Mouse (Mus musculus): ENCODE measurements around the gene Agrp.
A peak's percentile ranks its signal among the peaks of the same experiment; 100 is the strongest.

Gene Agrp

GRCm38 (mm10) chr8:105549506-105549905 is 87.7 kb downstream of the Agrp start:
- DNase-seq (ENCODE audit: low spot score), result no peak

DNA sequence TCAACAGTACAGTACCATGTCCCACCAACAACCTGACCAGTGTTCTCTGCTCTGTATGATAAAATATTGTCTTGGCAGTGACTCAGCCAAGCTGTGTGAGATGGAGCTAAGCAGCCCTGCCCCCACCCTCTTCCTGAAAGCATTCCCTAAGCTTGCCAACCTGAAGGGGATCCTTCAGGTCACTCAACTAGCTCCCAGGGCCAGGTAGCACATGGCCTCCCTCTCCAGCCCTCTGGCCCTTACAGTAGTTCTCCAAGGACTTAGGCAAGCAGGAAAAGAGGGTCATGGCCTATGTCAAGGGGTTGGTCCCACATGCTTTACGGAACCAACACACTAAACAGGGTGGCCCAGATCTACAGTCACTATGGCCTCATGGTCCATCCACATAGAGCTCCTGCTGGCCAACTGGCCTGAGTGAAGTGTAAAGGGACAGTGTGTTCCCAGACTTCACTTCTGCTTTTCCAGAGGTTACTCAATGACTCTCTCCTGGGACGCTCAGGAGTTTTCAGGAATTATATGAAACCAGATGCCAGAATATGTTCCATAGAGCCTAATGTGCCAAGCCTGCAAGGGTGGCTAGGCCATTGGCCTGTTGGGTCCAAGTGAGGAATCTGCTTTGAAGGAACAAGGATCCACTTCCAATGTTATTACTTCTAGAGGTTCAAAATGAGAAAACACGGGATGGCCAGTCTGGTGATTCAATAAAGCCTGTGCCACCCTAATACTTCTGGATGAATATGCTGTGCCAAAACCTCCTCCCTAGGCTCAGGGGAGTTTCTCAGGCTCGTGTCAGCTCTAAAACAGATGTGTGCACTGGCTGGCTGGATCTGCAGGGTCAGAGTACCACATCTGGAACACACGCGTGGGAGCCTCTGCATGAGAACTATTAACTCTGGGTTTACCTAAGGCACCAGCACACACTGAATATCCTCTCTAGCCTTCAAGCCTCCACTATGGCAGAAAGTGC is 90.5 kb downstream of the Agrp start:
- DNase-seq (ENCODE audit: low spot score), result no peak

DNA sequence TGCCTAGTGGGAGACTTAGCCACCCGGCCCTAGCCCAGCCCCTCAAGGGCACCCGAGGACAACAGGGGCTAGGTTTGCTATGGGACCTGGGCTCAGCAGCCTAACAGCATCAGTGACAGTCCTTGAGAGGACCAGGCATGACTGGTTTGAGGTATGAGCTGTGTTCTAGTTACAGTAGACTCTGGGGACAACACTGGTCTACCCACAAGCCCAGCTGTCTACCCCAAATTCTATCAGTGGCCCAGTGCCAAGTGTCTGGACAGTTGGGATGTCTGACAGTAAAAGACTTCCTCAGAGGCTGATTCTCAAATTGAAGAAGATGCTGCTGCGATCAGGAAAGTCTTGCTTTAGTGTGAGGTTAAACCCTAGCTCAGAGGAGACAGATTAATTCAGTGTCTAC is 91.9 kb downstream of the Agrp start:
- no peak for DNase-seq (ENCODE audit: low spot score)

- DNase-seq (ENCODE audit: low spot score), result no peak
Measured at GRCm38 (mm10) chr8:105544544-105545205, 92.5 kb downstream of the Agrp start.

- no peak for DNase-seq (ENCODE audit: low spot score)
Measured at GRCm38 (mm10) chr8:105543703-105544102, 93.5 kb downstream of the Agrp start.

DNA sequence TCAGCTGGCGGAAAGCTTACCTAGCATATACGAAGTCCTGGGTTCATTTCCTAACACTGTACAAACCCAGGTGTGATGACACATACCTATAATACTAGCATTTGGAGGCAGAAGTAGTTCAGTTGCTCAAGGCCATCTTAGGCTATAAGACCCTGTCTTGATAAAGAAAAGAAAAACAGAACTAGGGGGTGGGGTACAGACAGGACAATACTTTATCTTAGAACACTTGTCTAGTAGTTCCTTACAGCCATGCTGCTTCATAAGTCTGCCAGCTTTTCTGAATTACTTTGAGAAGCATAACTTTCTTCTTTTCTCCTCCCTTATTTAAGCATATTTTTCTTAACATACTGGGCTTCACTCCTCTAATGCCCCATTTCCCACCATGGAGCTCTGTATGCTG is 94.4 kb downstream of the Agrp start:
- DNase-seq (ENCODE audit: low spot score), result no peak

DNA sequence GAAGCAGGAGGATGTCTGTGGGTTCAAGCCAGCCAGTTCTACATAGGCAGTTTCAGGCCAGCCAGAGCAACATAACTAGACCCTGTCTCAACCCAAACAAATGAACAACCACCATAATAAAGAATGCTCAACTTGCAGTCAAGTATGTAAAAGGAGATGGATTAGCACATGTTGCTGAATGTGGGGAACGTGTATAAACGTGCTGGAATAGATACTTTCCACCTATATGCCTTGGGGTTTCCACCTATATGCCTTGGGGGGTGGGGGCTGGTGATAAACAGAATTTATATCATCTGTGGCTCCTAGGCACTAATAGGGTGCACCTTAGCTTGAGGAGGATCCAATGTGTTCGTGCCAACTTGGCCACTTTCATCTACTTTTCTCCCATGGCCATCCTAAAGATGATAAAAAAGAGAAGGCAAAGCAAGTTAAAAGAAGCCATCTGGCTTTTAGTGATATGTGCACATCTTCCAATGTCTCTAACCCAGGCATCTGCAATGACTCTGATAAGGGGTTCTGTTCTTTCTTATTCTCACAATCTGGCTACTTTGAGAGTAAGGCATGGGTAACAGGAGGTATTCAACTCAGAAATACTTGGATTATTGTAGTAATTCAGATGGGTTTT is 95.0 kb downstream of the Agrp start:
- DNase-seq (ENCODE audit: low spot score), result no peak

DNA sequence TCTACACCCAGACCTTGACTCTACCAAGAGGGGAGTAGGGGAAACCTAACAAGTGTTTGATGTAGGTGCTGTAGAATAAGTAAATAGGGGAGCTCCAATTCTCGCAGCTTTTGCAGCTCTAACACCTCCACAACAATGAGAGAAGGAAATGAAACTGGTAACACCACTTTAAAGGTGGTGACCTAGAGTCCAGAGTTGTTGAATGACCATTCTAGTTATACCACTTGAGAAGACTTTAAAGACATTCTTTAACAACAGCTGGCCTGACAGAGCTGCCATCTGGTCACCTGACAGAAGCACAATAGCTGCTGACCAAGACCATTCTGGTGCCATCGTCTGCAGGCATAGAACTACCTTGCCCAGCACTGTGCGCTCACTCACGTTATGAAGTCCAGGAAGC is 98.3 kb downstream of the Agrp start:
- DNase-seq (ENCODE audit: low spot score), result no peak

- no peak for DNase-seq (ENCODE audit: low spot score)
Measured at GRCm38 (mm10) chr8:105537011-105537677, 100.0 kb downstream of the Agrp start.

- DNase-seq (ENCODE audit: low spot score), result no peak
Measured at GRCm38 (mm10) chr8:105536546-105536945, 100.6 kb downstream of the Agrp start.

DNA sequence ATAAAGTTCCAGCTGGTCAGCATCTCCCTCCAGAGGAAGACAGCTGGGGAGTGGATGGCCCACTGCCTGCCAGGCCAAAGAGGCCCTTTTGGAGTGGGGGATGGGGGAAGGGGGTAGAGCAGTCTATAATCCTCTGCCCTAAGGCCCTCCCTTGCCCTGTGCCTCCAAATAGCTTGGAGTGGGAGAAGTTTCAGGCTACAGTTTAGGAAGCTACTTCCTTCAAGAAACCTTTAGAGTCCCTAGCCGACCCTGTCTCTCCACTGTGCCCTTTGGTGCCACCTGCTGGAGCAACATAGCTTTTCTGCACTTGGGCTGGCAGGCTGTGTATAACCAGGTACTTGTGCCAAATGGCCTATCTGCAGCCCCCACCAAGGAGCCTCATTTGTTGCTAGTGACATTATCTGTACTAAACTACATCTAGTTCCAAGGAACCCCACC is 103.3 kb downstream of the Agrp start:
- peak; percentile 31 for DNase-seq (ENCODE audit: low spot score)

- no peak for DNase-seq (ENCODE audit: low spot score)
Measured at GRCm38 (mm10) chr8:105533439-105533838, 103.8 kb downstream of the Agrp start.

DNA sequence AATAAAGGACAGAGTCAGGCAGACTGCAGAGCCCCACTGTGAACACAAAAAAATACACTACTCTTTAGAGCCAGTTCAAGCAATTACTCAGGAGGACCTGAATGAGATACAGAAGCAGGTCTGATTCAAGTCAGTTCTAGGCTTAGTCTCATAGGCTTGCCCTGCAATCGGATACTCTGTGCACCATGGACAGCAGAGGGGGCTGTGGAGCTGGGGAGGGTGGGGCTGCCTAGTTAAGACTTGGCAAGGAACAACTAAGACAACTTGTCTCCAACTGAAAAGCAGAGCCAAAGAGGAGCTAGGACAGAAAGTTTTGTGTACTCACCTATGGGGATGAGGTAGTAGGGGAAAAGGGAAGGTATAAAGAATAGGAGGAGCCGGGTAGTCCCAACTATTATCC is 105.4 kb downstream of the Agrp start:
- no peak for DNase-seq (ENCODE audit: low spot score)

DNA sequence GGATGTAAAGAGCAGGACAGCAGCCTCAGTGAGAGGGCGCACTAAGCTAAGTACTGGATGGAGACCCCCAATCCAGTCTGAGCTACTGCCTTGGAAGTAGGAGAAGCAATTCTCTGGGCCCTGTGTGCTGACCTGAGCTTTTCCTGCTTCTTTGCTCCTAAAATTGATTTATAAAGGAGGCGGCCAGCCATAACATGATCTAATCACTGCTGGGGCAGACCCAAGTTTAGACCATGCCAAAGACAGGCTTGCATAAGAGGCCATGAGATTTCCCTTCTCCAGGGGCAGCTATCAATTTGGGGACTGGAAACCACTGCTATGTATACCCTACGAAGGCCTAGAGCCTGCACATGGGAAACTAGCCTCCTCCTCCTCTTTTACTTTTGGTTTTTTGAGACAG is 107.9 kb downstream of the Agrp start:
- no peak for DNase-seq (ENCODE audit: low spot score)

GRCm38 (mm10) chr8:105528206-105528605 is 109.0 kb downstream of the Agrp start:
- no peak for DNase-seq (ENCODE audit: low spot score)

DNA sequence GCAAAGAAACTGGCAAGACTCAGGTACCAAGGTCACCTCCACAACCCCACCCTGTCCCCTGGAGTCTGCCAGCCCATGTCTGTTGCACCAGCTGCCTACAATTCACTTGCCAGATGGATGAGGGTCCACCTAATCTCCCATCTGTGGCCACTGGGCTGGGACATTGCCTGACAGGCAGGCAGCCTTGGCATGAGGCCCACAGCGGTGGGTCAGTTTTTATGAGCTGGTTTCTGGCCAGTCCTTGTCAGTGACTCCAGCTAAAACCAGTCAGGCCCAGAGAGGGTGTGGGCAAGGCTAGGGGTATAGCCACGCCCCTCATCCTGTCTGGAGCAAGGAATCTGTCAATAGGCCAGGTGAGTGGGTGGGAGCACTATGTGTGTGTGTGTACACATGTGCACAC is 110.1 kb downstream of the Agrp start:
- no peak for DNase-seq (ENCODE audit: low spot score)

DNA sequence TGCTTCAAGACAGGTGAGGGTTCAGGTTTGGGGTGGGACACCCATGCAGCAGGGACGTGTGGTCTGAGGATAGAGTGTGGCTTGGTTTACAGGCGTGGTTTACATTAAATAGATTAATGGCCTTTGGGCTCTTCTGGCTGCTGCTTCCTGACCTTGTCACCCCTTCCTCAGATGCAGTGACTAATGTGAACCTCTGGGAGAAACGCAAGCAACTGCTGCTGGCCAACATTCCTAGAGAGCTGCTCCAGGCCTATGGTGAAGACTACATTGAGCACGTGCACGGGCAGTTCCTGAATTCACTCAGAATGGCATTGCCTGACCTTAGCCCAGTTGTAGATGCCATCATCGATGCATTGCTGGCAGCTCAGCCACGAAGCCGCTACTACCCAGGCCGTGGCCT is 114.3 kb downstream of the Agrp start:
- no peak for DNase-seq (ENCODE audit: low spot score)

DNA sequence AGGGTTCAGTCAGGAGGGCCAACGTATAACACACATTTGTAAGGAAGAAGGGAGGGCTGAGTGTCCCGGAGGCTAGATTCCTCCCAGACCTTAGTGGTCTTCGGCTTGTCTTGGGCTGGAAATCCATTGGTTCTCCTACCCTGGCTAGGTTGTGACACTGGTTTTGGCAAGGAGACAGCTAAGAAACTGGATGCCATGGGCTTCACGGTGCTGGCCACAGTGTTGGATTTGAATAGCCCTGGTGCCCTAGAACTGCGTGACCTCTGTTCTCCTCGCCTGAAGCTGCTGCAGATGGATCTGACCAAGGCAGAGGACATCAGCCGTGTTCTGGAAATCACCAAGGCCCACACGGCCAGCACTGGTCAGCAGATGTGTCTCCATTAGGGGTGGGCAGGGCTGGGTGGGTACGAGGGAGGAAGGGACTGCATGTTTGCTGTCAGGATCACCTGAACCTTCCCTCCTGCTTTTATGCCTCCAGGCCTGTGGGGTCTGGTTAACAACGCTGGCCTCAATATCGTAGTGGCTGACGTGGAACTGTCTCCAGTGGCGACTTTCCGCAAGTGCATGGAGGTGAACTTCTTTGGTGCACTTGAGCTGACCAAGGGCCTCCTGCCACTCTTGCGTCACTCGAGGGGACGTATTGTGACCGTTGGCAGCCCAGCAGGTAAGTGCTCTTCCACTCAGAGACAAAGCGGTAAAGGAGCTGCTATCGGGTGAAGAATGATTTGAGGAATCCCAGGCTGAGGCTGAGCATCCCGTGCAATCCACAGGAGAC is 115.0 kb downstream of the Agrp start:
- no peak for DNase-seq (ENCODE audit: low spot score)

- no peak for DNase-seq (ENCODE audit: low spot score)
Measured at GRCm38 (mm10) chr8:105521061-105521460, 116.1 kb downstream of the Agrp start.

DNA sequence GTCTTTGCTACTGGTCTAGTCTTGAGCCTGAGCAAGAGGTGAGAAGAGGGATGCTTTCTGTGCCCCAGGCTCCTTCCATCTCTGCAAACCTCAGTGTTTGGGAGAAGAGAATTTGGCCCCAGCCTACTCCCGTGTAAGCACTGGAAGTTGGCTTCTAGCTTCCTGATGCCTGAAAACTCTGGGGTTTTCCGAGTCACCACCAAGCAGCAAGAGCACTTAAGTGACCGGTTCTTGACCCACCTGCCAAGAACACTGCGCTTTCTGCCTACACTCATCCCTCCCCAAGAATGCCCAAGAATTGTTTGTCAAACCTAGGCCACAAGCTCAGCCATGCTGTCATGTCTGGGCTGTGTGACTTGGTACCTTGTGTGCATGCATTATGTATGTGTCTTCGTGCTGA is 116.7 kb downstream of the Agrp start:
- no peak for DNase-seq (ENCODE audit: low spot score)

GRCm38 (mm10) chr8:105519591-105519990 is 117.6 kb downstream of the Agrp start:
- DNase-seq (ENCODE audit: low spot score), result no peak
